Mouse (Mus musculus): ENCODE results near the gene Nrros. TPM values are rescaled to one million over a fixed set of nuclear protein-coding genes. Genes with fewer than 3 reads are reported as not detected.
A peak's percentile ranks its signal among the peaks of the same experiment; 100 is the strongest.

Gene Nrros
- 0.60 TPM in 1 of 2 replicates, not detected in the other for polyA plus RNA-seq (2011; ENCODE audit: insufficient read length, low read depth, missing spikeins)

GRCm38 (mm10) chr16:32165281-32165821 is at the start of gene Nrros:
TSS of gene Nrros (minus strand) at chr16:32165594.
- no peak for TF ChIP-seq POLR2A (IDR thresholded peaks at IDR 0.05; ENCODE audit: low read depth, low read length)
- TF ChIP-seq CTCF (IDR thresholded peaks at IDR 0.05; ENCODE audit: borderline replicate concordance, insufficient read depth, low read length): no peak
- Histone ChIP-seq H3K4me1 (ENCODE audit: control insufficient read depth, insufficient read depth, low read length) (no peaks in the 10 kb centered on the region), H3K27ac (ENCODE audit: insufficient read depth, low read length) (no peak within 1 kb of the TSS), H3K4me3 (ENCODE audit: insufficient read depth, low read length) (0 out of 2 replicates have a peak within 1 kb of the TSS, but pooled peaks have one; percentile 7)

DNA sequence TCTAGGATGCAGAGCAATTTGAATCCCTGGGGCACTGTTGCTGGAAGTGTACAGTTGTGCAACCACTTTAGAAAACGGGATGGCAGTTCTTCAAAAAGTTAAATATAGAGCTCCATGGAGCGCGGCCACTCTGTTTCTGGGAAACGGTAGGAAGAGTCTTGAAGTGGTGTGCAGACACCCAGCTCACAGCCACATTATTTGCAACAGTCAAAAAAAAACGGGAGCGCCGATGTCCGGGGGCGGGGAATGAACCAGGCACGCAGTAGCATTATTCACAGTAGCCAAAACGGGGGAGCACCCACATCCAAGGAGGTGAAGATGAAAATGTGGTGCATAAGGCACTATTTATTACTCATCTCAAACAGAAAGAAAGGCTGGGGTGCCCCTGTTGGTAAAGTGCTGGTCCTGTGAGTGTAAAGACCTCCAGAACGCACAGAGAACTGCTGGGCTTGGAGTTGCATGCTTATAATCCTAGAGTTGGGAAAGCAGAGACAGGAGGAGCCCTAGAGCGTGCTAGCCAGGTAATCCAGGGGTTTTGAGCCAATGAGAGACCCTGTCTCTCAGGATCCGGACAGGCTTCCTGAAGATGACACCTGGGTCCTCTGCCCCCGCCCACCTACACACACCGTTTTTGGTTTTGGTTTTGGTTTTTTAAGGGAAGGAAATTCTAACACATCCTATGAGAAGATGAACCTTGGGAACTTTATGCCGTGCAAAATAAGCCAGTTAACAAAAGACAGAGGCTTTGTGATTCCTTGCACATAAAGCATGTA is 49.6 kb upstream of the Nrros start:
- Histone ChIP-seq H3K4me3 (ENCODE audit: insufficient read depth, low read length) (no peak overlapping the region), H3K4me1 (ENCODE audit: control insufficient read depth, insufficient read depth, low read length) (no peaks in the 10 kb centered on the region), H3K27ac (ENCODE audit: insufficient read depth, low read length) (no peak overlapping the region)
- TF ChIP-seq POLR2A (IDR thresholded peaks at IDR 0.05; ENCODE audit: low read depth, low read length) (no peak), CTCF (IDR thresholded peaks at IDR 0.05; ENCODE audit: borderline replicate concordance, insufficient read depth, low read length) (no peak)

GRCm38 (mm10) chr16:32214156-32214555 is 48.8 kb upstream of the Nrros start:
- TF ChIP-seq CTCF (IDR thresholded peaks at IDR 0.05; ENCODE audit: borderline replicate concordance, insufficient read depth, low read length): no peak
- TF ChIP-seq POLR2A (IDR thresholded peaks at IDR 0.05; ENCODE audit: low read depth, low read length): no peak
- H3K4me3 ChIP-seq (ENCODE audit: insufficient read depth, low read length): no peak overlapping the region
- no peak overlapping the region for H3K27ac ChIP-seq (ENCODE audit: insufficient read depth, low read length)
- no peaks in the 10 kb centered on the region for H3K4me1 ChIP-seq (ENCODE audit: control insufficient read depth, insufficient read depth, low read length)

GRCm38 (mm10) chr16:32204902-32205301 is 39.5 kb upstream of the Nrros start:
- H3K27ac ChIP-seq (ENCODE audit: insufficient read depth, low read length): no peak overlapping the region
- no peak overlapping the region for H3K4me3 ChIP-seq (ENCODE audit: insufficient read depth, low read length)
- no peaks in the 10 kb centered on the region for H3K4me1 ChIP-seq (ENCODE audit: control insufficient read depth, insufficient read depth, low read length)
- TF ChIP-seq CTCF (IDR thresholded peaks at IDR 0.05; ENCODE audit: borderline replicate concordance, insufficient read depth, low read length): no peak
- TF ChIP-seq POLR2A (IDR thresholded peaks at IDR 0.05; ENCODE audit: low read depth, low read length): no peak

DNA sequence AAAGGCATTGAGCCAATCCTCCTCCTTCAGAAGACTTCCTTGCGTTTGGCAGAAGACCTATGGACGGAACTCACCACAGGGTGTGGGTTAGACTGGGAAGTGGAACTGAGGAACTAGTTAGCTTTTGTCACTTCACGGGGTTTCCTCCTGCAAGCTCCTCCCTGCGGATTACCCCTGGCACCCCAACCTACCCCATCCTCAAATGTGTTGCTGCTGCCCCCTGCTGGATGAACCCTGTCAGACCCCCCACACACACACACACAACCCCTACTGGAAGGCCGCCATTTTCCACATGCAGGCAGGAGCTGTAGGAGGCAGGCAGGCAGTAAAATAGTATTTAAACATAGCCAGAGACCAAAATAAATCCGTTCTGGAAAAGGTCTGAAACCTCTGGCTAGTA is 37.3 kb upstream of the Nrros start:
- H3K4me3 ChIP-seq (ENCODE audit: insufficient read depth, low read length): no peak overlapping the region
- H3K27ac ChIP-seq (ENCODE audit: insufficient read depth, low read length): no peak overlapping the region
- H3K4me1 ChIP-seq (ENCODE audit: control insufficient read depth, insufficient read depth, low read length): no peaks in the 10 kb centered on the region
- no peak for TF ChIP-seq POLR2A (IDR thresholded peaks at IDR 0.05; ENCODE audit: low read depth, low read length)
- TF ChIP-seq CTCF (IDR thresholded peaks at IDR 0.05; ENCODE audit: borderline replicate concordance, insufficient read depth, low read length): no peak

DNA sequence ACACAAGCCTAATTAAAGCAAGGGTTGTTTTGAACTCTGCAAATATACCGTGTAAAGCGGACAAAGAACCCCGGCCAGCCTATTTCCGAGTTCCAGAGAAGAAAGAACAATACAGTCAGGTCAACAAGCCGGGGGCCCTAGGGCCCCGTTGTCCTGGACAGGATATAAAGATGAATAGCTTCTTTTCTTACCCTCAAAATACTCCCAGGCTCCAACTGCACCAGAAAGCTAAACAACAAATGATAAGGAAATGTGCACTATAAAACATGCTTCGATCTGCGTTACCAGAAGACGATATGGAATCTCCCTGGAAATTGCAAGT is 35.6 kb upstream of the Nrros start:
- TF ChIP-seq CTCF (IDR thresholded peaks at IDR 0.05; ENCODE audit: borderline replicate concordance, insufficient read depth, low read length) (no peak), POLR2A (IDR thresholded peaks at IDR 0.05; ENCODE audit: low read depth, low read length) (no peak)
- Histone ChIP-seq H3K27ac (ENCODE audit: insufficient read depth, low read length) (no peak overlapping the region), H3K4me1 (ENCODE audit: control insufficient read depth, insufficient read depth, low read length) (no peaks in the 10 kb centered on the region), H3K4me3 (ENCODE audit: insufficient read depth, low read length) (no peak overlapping the region)

GRCm38 (mm10) chr16:32200256-32201003 is 35.0 kb upstream of the Nrros start:
- H3K27ac ChIP-seq (ENCODE audit: insufficient read depth, low read length): no peak overlapping the region
- H3K4me3 ChIP-seq (ENCODE audit: insufficient read depth, low read length): peak overlapping the region; percentile 1; the same call in 1 of the 2 replicates
- H3K4me1 ChIP-seq (ENCODE audit: control insufficient read depth, insufficient read depth, low read length): no peaks in the 10 kb centered on the region
- TF ChIP-seq POLR2A (IDR thresholded peaks at IDR 0.05; ENCODE audit: low read depth, low read length) (no peak), CTCF (IDR thresholded peaks at IDR 0.05; ENCODE audit: borderline replicate concordance, insufficient read depth, low read length) (no peak)

GRCm38 (mm10) chr16:32190011-32190441 is 24.6 kb upstream of the Nrros start:
- TF ChIP-seq CTCF (IDR thresholded peaks at IDR 0.05; ENCODE audit: borderline replicate concordance, insufficient read depth, low read length) (no peak), POLR2A (IDR thresholded peaks at IDR 0.05; ENCODE audit: low read depth, low read length) (no peak)
- Histone ChIP-seq H3K4me1 (ENCODE audit: control insufficient read depth, insufficient read depth, low read length) (no peaks in the 10 kb centered on the region), H3K27ac (ENCODE audit: insufficient read depth, low read length) (no peak overlapping the region), H3K4me3 (ENCODE audit: insufficient read depth, low read length) (no peak overlapping the region)

GRCm38 (mm10) chr16:32189109-32189508 is 23.7 kb upstream of the Nrros start:
- H3K4me3 ChIP-seq (ENCODE audit: insufficient read depth, low read length): no peak overlapping the region
- H3K4me1 ChIP-seq (ENCODE audit: control insufficient read depth, insufficient read depth, low read length): no peaks in the 10 kb centered on the region
- H3K27ac ChIP-seq (ENCODE audit: insufficient read depth, low read length): no peak overlapping the region
- TF ChIP-seq CTCF (IDR thresholded peaks at IDR 0.05; ENCODE audit: borderline replicate concordance, insufficient read depth, low read length) (no peak), POLR2A (IDR thresholded peaks at IDR 0.05; ENCODE audit: low read depth, low read length) (no peak)

GRCm38 (mm10) chr16:32186056-32186455 is 20.7 kb upstream of the Nrros start:
- no peak overlapping the region for H3K4me3 ChIP-seq (ENCODE audit: insufficient read depth, low read length)
- no peak overlapping the region for H3K27ac ChIP-seq (ENCODE audit: insufficient read depth, low read length)
- no peaks in the 10 kb centered on the region for H3K4me1 ChIP-seq (ENCODE audit: control insufficient read depth, insufficient read depth, low read length)
- TF ChIP-seq CTCF (IDR thresholded peaks at IDR 0.05; ENCODE audit: borderline replicate concordance, insufficient read depth, low read length) (no peak), POLR2A (IDR thresholded peaks at IDR 0.05; ENCODE audit: low read depth, low read length) (no peak)
